Mouse (Mus musculus): ENCODE measurements around the gene Olfr19. TPM values are rescaled to one million over a fixed set of nuclear protein-coding genes. Genes with fewer than 3 reads are reported as not detected.

The Olfr19 gene
- polyA plus RNA-seq, 1 experiment = not detected

DNA sequence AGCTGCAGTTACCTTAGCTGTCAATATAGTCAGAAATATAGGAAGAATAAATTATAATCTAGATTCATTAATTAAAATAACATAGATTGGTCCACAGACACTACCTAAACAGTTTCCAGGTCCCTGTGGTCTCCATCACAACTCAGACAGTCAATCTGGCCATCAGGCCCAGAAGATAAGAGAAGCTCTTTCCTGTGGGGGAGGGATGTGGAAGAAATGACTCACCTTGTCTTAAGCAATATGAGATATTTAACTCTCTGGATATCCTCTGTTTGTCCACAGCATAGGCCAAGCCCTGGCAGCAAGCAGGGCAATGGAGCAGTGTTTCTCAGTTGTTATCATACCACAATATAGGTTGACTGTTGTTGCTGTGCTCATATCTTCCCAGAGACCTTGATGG, 42.5 kb downstream of the Olfr19 start:
- H3K36me3 ChIP-seq (ENCODE audit: control insufficient read depth, insufficient read depth, low read length, poor library complexity, severe bottlenecking) = no peaks in the 10 kb centered on the region
- H3K4me1 ChIP-seq (ENCODE audit: control insufficient read depth, insufficient read depth, low read length) = no peaks in the 10 kb centered on the region
- H3K27ac ChIP-seq (ENCODE audit: insufficient read depth, low read length) = no peak overlapping the region
- no peak overlapping the region for H3K4me3 ChIP-seq (ENCODE audit: low read depth, low read length)
- H3K27me3 ChIP-seq (ENCODE audit: control insufficient read depth, insufficient read depth, low read length, poor library complexity, severe bottlenecking) = no peaks in the 10 kb centered on the region
- TF ChIP-seq EP300 (IDR thresholded peaks at IDR 0.05; ENCODE audit: insufficient read depth, low read depth, low read length) = no peak
- TF ChIP-seq POLR2A (IDR thresholded peaks at IDR 0.05; ENCODE audit: insufficient read depth, low read length) = no peak
- no peak for TF ChIP-seq CTCF (IDR thresholded peaks at IDR 0.05; ENCODE audit: low read depth, low read length)
- peaks cover 22% of the 10 kb centered on the region for H3K9me3 ChIP-seq (replicated peaks; ENCODE audit: control insufficient read depth, insufficient read depth, low read length, poor library complexity, severe bottlenecking)
- H3K9ac ChIP-seq (ENCODE audit: low read depth, poor library complexity, severe bottlenecking) = no peak overlapping the region

Other genes with a start within 250 kb of the Olfr19 start
- gene Fgd4, start 75.9 kb downstream of the Olfr19 start, polyA plus RNA-seq (2011; ENCODE audit: insufficient read depth, insufficient read length, low read depth, missing spikeins) = 15.7 and 16.6 TPM in 2 replicates
- gene Spag6l, start 153.1 kb upstream of the Olfr19 start, polyA plus RNA-seq (2011; ENCODE audit: insufficient read depth, insufficient read length, low read depth, missing spikeins) = 0.64 and 1.2 TPM in 2 replicates
- gene Igll1, start 187.6 kb upstream of the Olfr19 start, polyA plus RNA-seq (2011; ENCODE audit: insufficient read depth, insufficient read length, low read depth, missing spikeins) = not detected in 2 replicates
- 195 and 196 TPM in 2 replicates for gene Top3b, start 194.3 kb upstream of the Olfr19 start, polyA plus RNA-seq (2011; ENCODE audit: insufficient read depth, insufficient read length, low read depth, missing spikeins)
- gene Vpreb1, start 194.4 kb upstream of the Olfr19 start, polyA plus RNA-seq (2011; ENCODE audit: insufficient read depth, insufficient read length, low read depth, missing spikeins) = 2.6 and 3.4 TPM in 2 replicates
- gene Ppm1f, start 220.1 kb upstream of the Olfr19 start, polyA plus RNA-seq (2011; ENCODE audit: insufficient read depth, insufficient read length, low read depth, missing spikeins) = 26.5 and 27.5 TPM in 2 replicates

Measured in ES-Bruce4 (cell line).